Mouse (Mus musculus) hindbrain, postnatal 0 days (tissue): Measurements from ENCODE around the gene Shld1. TPM values are rescaled to one million over a fixed set of nuclear protein-coding genes. Genes with fewer than 3 reads are reported as not detected.

Experiments used
- ATAC-seq: fragments of 200-750 bp; cut with Nextera tagmentation; 2 replicates; pipeline ENCODE4 v1.8.0; 2017; ENCODE audit warnings: mild to moderate bottlenecking, moderate TSS enrichment, moderate library complexity
- DNase-seq: peaks from one replicate; pipeline ENCODE4 v3.0.0-alpha.2; 2015; ENCODE audit warnings: low spot score
- H3K27ac ChIP-seq: fragments of 300-500 bp; sonication (generic); 2 replicates; pipeline ENCODE4 v1.5.1; 2014; ENCODE audit warnings: mild to moderate bottlenecking
- H3K27me3 ChIP-seq: fragments of 300-500 bp; sonication (generic); 2 replicates; pipeline ENCODE4 v1.6.1; 2014; ENCODE audit warnings: low read length, mixed read lengths; ENCODE audit not compliant: insufficient read depth
- H3K36me3 ChIP-seq: fragments of 300-500 bp; sonication (generic); 2 replicates; pipeline ENCODE4 v1.6.1; 2014; ENCODE audit warnings: low read length, mixed read lengths; ENCODE audit not compliant: insufficient read depth
- H3K4me1 ChIP-seq: fragments of 300-500 bp; sonication (generic); 2 replicates; pipeline ENCODE4 v1.6.1; 2014; ENCODE audit warnings: antibody characterized with exemption, low read length, mixed read lengths; ENCODE audit not compliant: insufficient read depth
- H3K4me2 ChIP-seq: fragments of 300-500 bp; sonication (generic); 2 replicates; pipeline ENCODE4 v1.6.1; 2014; ENCODE audit warnings: low read depth, mild to moderate bottlenecking, low read length, moderate library complexity, mixed read lengths
- H3K4me3 ChIP-seq: fragments of 300-500 bp; sonication (generic); 2 replicates; pipeline ENCODE4 v1.5.1; 2014; ENCODE audit warnings: low read length
- H3K9ac ChIP-seq: fragments of 300-500 bp; sonication (generic); replicated peaks from 2 replicates; pipeline ENCODE4 v1.6.1; 2014; ENCODE audit warnings: mild to moderate bottlenecking, low read length, moderate library complexity, mixed read lengths
- H3K9me3 ChIP-seq: fragments of 300-500 bp; sonication (generic); 2 replicates; pipeline ENCODE4 v1.6.1; 2016; ENCODE audit warnings: low read length, mixed read lengths
- CTCF ChIP-seq: IDR thresholded peaks from 2 replicates; pipeline ENCODE4 v1.5.1; 2016; ENCODE audit warnings: antibody characterized with exemption, control low read depth, low read depth
- WGBS: fragments of 180-500 bp; shearing (Covaris S2); extraction: QIAGEN DNeasy Blood & Tissue Kit; methylation state at CpG from one replicate; pipeline ENCODE4 v1.1.7; 2014; 5-methylcytosine and 5-hydroxymethylcytosine counted together
- polyA plus RNA-seq: library from polyadenylated mRNA; unstranded; fragments of >200 nt; fragmentation: Nextera tagmentation; extraction: Ambion mirVana; gene quantifications from 2 replicates; pipeline ENCODE4 v1.2.1, GENCODE M21; 2015
- total RNA-seq: library from RNA; depleted of rRNA; stranded (reverse); fragments of >200 nt; gene quantifications from 2 replicates; pipeline ENCODE4 v1.2.3, GENCODE M21; 2014; rRNA removed

The Shld1 gene
- total RNA-seq (11.9 and 17.8 TPM in 2 replicates), polyA plus RNA-seq (16.7 and 18.4 TPM in 2 replicates)

DNA sequence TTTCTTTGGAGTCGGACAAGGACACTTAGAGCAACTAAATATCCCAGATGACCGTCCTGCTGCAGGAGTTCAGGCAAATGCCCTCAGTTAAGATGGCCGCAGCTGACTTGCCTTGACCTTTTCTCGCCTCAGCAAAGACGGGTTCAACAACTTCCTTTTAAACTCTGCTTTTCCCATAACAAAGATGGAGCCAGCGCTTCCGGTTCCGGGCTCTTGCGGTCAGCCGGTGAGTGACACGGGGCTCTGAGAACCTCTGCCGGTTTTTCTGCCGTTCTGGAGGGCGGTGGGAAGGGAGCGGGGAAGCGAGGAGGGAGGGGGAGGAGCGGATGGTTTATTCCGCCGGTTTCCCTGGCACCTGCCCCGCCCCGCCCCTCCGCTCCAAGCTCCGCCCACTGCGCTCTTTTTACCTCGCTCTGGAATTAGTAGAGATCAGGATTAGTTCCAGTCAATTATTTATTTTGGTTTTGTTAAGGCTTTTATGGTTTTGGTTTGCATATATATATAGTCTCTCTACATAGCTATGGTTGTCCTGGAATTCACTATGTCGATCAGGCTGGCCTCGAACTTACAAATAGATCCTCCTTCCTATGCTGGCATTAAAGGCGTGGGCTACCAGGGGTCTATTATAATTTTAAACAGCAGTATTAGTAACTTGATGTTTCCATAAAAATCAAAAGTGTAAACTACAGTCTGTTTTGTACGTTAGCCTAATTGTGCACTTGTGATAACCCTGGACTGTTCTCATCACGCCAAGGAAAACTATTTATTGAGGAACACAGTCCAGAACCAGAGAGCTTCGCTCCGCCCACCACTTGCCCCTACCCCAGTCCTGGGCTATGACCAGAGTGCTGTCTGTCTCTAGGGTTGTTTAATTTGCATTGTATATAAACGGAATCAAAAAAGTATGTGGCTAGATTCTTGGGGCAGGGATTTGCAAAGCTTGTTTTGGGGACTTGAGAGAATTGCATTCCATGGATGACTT is at the start of gene Shld1:
Gene Shld1, plus strand, starts transcription at position 176 of the 982 bp plus-strand sequence.
- peak; percentile 94 for ATAC-seq
- Histone ChIP-seq H3K27ac (peak within 1 kb of the TSS; percentile 84), H3K9me3 (no peaks in the 10 kb centered on the region), H3K9ac (peak within 1 kb of the TSS; percentile 72), H3K4me3 (peak within 1 kb of the TSS; percentile 69), H3K4me2 (peak within 1 kb of the TSS; percentile 57), H3K36me3 (no peaks in the 10 kb centered on the region), H3K4me1 (0 out of 2 replicates have a peak, but pooled peaks cover 5% of the 10 kb centered on the region), H3K27me3 (no peaks in the 10 kb centered on the region)
- TF ChIP-seq CTCF, result 0 out of 2 replicates have a peak, but pooled peaks have one; percentile 10
- whole genome bisulfite sequencing, result 8% methylated on average over 32 of the region's 33 CpGs
- DNase-seq, result peak; percentile 95

DNA sequence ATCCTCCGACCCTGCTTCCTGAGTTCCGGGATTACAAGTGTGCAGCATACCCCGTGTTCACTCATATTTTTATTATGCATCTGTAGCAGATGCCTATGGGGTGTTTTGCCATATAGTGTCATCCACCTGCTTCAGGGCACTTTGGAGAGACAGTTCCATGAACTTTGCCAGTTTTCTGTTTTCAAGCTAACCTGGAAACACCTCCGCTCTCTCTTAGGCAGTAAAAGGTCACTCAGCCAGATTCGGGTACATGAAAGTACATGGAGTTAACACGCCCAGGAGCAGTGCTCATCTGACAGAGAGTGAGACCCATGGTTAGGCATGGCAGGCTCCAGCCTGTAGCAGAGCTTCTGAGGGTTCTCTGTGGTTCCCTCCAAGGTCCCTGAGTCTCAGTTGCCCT is 48.4 kb upstream of the Shld1 start:
- no peak overlapping the region for H3K27ac ChIP-seq
- H3K9ac ChIP-seq, result no peak overlapping the region
- DNase-seq (no peak), ATAC-seq (no peak)
- TF ChIP-seq CTCF, result no peak
- no peak overlapping the region for H3K4me2 ChIP-seq
- H3K9me3 ChIP-seq, result no peaks in the 10 kb centered on the region
- H3K36me3 ChIP-seq, result no peaks in the 10 kb centered on the region
- no peaks in the 10 kb centered on the region for H3K27me3 ChIP-seq
- H3K4me1 ChIP-seq, result no peaks in the 10 kb centered on the region
- H3K4me3 ChIP-seq, result no peak overlapping the region
- WGBS, result 95% methylated on average over 6 of the region's 6 CpGs

DNA sequence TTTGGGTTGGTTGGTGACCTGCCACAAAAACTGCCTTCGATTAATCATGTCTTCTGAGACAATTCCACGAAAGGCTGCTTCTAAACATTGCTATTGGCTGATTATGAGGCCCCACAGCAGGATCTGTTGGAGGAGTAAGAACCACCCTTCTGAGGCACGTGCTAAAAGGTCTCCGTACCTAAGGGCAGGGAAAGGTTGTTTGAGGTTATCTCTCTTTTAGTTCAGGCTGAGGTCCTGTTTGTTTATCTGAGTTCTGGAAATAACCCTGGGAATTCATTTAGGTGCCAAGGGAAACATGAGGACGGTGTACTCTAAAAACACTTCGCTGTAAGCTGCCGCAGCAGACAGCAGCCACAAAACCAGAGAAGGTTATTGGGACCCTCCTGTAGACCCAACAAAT is 47.4 kb upstream of the Shld1 start:
- Histone ChIP-seq H3K27ac (no peak overlapping the region), H3K4me2 (no peak overlapping the region), H3K9ac (no peak overlapping the region), H3K36me3 (no peaks in the 10 kb centered on the region), H3K4me3 (no peak overlapping the region), H3K27me3 (no peaks in the 10 kb centered on the region), H3K9me3 (no peaks in the 10 kb centered on the region), H3K4me1 (no peaks in the 10 kb centered on the region)
- ATAC-seq (no peak), DNase-seq (no peak)
- WGBS, result 83% methylated on average over 7 of the region's 7 CpGs
- no peak for TF ChIP-seq CTCF

DNA sequence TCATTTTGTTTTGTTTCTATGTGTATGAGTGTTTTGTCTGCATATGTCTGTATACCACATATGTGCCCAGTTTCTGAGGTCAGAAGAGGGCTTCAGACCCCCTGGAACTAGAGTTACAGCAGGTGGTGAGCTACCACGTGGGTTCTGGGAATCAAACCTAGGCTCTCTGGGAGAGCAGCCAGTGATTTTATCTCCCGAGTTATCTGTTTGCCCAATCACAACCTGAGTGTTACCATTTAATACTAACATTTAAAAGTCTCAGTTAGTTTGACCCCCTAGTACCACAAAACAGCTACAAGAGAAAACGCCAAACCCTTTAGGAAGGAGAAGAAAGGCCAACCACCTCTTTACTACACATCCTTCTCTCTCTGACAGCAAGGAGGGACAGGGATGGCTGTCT is 45.5 kb upstream of the Shld1 start:
- Histone ChIP-seq H3K4me1 (no peaks in the 10 kb centered on the region), H3K36me3 (no peaks in the 10 kb centered on the region), H3K27me3 (no peaks in the 10 kb centered on the region), H3K27ac (no peak overlapping the region), H3K4me2 (no peak overlapping the region), H3K9ac (no peak overlapping the region), H3K9me3 (no peaks in the 10 kb centered on the region), H3K4me3 (no peak overlapping the region)
- TF ChIP-seq CTCF, result no peak
- no peak for DNase-seq
- 62% methylated on average over 3 of the region's 3 CpGs for WGBS
- no peak for ATAC-seq

DNA sequence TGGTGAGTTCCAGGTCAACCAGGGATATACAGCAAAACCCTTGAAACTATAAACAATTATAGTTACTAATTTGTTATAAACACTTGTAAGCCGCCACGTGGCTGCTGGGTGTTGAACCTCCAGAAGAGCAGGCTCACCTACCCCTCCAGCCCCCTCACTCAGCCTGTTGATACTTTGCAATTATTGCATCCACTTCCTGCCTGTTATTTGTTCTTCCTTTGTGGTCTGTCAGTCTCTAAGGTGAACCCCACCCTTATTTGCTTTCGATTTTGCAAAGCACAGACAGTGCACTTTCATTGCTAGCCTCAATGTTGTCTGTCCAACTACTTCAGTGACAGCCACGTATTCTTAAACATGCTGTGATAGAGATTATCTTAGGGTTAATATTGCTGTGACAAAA is 43.6 kb upstream of the Shld1 start:
- Histone ChIP-seq H3K27me3 (no peaks in the 10 kb centered on the region), H3K9ac (no peak overlapping the region), H3K4me2 (no peak overlapping the region), H3K4me1 (no peaks in the 10 kb centered on the region), H3K9me3 (no peaks in the 10 kb centered on the region), H3K4me3 (no peak overlapping the region), H3K27ac (no peak overlapping the region), H3K36me3 (no peaks in the 10 kb centered on the region)
- ATAC-seq (no peak), DNase-seq (no peak)
- whole genome bisulfite sequencing, result 86% methylated on average over 4 of the region's 4 CpGs
- TF ChIP-seq CTCF, result no peak

DNA sequence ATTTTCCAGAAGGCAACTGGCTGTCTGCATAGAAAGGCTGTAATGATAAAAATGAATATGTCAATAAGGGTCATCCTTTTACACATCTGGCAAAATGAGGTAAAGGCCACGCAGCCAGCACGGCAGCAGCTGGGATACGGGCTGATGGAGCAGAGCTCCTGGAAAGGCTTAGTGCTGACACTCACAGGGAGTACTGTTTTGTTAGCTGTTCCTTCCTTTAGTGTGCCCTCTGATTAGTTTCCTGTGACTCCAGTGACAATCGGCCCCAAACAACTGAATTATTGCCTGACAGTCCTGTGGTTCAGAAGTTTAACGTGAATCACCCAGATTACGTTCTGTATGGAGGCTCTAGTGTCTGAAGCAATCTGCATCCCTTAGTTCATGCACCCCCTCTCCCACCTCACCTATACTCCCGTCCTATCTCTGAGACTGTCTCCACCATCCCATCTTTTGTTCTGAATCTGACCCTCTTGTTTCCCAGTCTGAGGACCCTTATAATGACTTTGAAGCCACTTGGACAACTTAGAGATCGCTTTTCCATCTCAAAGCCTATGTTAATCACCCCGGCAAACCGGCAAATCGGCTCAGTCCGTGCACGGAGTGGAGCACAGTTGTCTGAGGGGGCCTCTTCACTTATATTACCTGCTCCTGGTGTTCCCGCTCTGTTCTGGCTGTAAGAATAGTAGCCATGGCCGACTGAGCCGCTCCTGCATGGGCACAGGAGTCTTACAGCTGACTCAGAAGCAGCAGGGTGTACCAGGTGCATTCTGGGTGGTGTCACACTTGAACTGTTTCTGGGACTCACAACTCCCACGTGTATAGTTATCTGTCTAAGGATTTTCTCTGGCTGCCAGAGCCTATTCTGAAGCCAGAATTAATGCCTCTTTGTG is 39.6 kb upstream of the Shld1 start:
- Histone ChIP-seq H3K4me3 (no peak overlapping the region), H3K9me3 (no peaks in the 10 kb centered on the region), H3K27ac (no peak overlapping the region), H3K27me3 (no peaks in the 10 kb centered on the region), H3K4me2 (no peak overlapping the region), H3K36me3 (no peaks in the 10 kb centered on the region), H3K4me1 (no peaks in the 10 kb centered on the region), H3K9ac (no peak overlapping the region)
- WGBS, result 70% methylated on average over 17 of the region's 17 CpGs
- ATAC-seq, result no peak
- no peak for TF ChIP-seq CTCF
- DNase-seq, result no peak
